Mouse (Mus musculus): ENCODE results near the gene Adamts13. TPM values are rescaled to one million over a fixed set of nuclear protein-coding genes. Genes with fewer than 3 reads are reported as not detected.

Gene Adamts13
- polyA plus RNA-seq, 1 experiment, result not detected

- H3K4me1 ChIP-seq (ENCODE audit: control insufficient read depth, insufficient read depth, low read length), result no peaks in the 10 kb centered on the region
- no peak for TF ChIP-seq CTCF (IDR thresholded peaks at IDR 0.05; ENCODE audit: control insufficient read depth, insufficient read depth, low read length)
- no peak for TF ChIP-seq POLR2A (IDR thresholded peaks at IDR 0.05; ENCODE audit: borderline replicate concordance, control insufficient read depth, low read depth, low read length)
- H3K27ac ChIP-seq (ENCODE audit: control insufficient read depth, insufficient read depth, low read depth, low read length, poor library complexity), result no peak overlapping the region
- WGBS, result 89% methylated on average over 2 of the region's 2 CpGs
- H3K4me3 ChIP-seq (replicated peaks; ENCODE audit: control insufficient read depth, low read depth, low read length), result no peak overlapping the region
These were observed 15.7 kb upstream of the Adamts13 start for GRCm38 (mm10) chr2:26957488-26957859.

- no peak for TF ChIP-seq POLR2A (IDR thresholded peaks at IDR 0.05; ENCODE audit: borderline replicate concordance, control insufficient read depth, low read depth, low read length)
- TF ChIP-seq CTCF (IDR thresholded peaks at IDR 0.05; ENCODE audit: control insufficient read depth, insufficient read depth, low read length), result peak; percentile 20; the same call in 1 of the 2 replicates
- WGBS, result 77% methylated on average over 4 of the region's 4 CpGs
- H3K4me1 ChIP-seq (ENCODE audit: control insufficient read depth, insufficient read depth, low read length), result no peaks in the 10 kb centered on the region; the same call in 1 of the 2 replicates
These were observed 12.5 kb upstream of the Adamts13 start for GRCm38 (mm10) chr2:26960756-26961155.

GRCm38 (mm10) chr2:26963923-26964723 is 9.1 kb upstream of the Adamts13 start, which contains the start of gene Rexo4:
Gene Rexo4, minus strand, starts transcription at chr2:26964386.
- Histone ChIP-seq H3K4me3 (replicated peaks; ENCODE audit: control insufficient read depth, low read depth, low read length) (peak within 1 kb of the TSS; percentile 73), H3K27ac (ENCODE audit: control insufficient read depth, insufficient read depth, low read depth, low read length, poor library complexity) (peak within 1 kb of the TSS; percentile 92), H3K4me1 (ENCODE audit: control insufficient read depth, insufficient read depth, low read length) (no peaks in the 10 kb centered on the region; the same call in 1 of the 2 replicates)
- TF ChIP-seq POLR2A (IDR thresholded peaks at IDR 0.05; ENCODE audit: borderline replicate concordance, control insufficient read depth, low read depth, low read length), result peak; percentile 58; the same call in 1 of the 2 replicates
- TF ChIP-seq CTCF (IDR thresholded peaks at IDR 0.05; ENCODE audit: control insufficient read depth, insufficient read depth, low read length), result no peak
- WGBS, result under 1% methylated on average over 50 of the region's 50 CpGs

More at GRCm38 (mm10) chr2:26960756-26961155, 12.5 kb upstream of the Adamts13 start:
- Histone ChIP-seq H3K4me3 (replicated peaks; ENCODE audit: control insufficient read depth, low read depth, low read length) (no peak overlapping the region), H3K27ac (ENCODE audit: control insufficient read depth, insufficient read depth, low read depth, low read length, poor library complexity) (no peak overlapping the region)

GRCm38 (mm10) chr2:26964724-26965370 is 8.4 kb upstream of the Adamts13 start:
- no peak for TF ChIP-seq CTCF (IDR thresholded peaks at IDR 0.05; ENCODE audit: control insufficient read depth, insufficient read depth, low read length)
- Histone ChIP-seq H3K4me3 (replicated peaks; ENCODE audit: control insufficient read depth, low read depth, low read length) (peak overlapping the region; percentile 73), H3K4me1 (ENCODE audit: control insufficient read depth, insufficient read depth, low read length) (no peaks in the 10 kb centered on the region; the same call in 1 of the 2 replicates), H3K27ac (ENCODE audit: control insufficient read depth, insufficient read depth, low read depth, low read length, poor library complexity) (no peak overlapping the region; the same call in 1 of the 2 replicates)
- WGBS, result 18% methylated on average over 14 of the region's 14 CpGs

GRCm38 (mm10) chr2:26967262-26967661 is 6.0 kb upstream of the Adamts13 start:
- TF ChIP-seq CTCF (IDR thresholded peaks at IDR 0.05; ENCODE audit: control insufficient read depth, insufficient read depth, low read length), result no peak
- TF ChIP-seq POLR2A (IDR thresholded peaks at IDR 0.05; ENCODE audit: borderline replicate concordance, control insufficient read depth, low read depth, low read length), result no peak
- Histone ChIP-seq H3K27ac (ENCODE audit: control insufficient read depth, insufficient read depth, low read depth, low read length, poor library complexity) (no peak overlapping the region), H3K4me3 (replicated peaks; ENCODE audit: control insufficient read depth, low read depth, low read length) (no peak overlapping the region), H3K4me1 (ENCODE audit: control insufficient read depth, insufficient read depth, low read length) (no peaks in the 10 kb centered on the region; the same call in 1 of the 2 replicates)
- 77% methylated on average over 2 of the region's 2 CpGs for WGBS

GRCm38 (mm10) chr2:26973960-26974359 is 744 bp downstream of the Adamts13 start:
- Histone ChIP-seq H3K4me3 (replicated peaks; ENCODE audit: control insufficient read depth, low read depth, low read length) (no peak overlapping the region), H3K27ac (ENCODE audit: control insufficient read depth, insufficient read depth, low read depth, low read length, poor library complexity) (no peak overlapping the region), H3K4me1 (ENCODE audit: control insufficient read depth, insufficient read depth, low read length) (no peaks in the 10 kb centered on the region)
- WGBS, result 2% methylated on average over 4 of the region's 4 CpGs
- TF ChIP-seq CTCF (IDR thresholded peaks at IDR 0.05; ENCODE audit: control insufficient read depth, insufficient read depth, low read length) (no peak), POLR2A (IDR thresholded peaks at IDR 0.05; ENCODE audit: borderline replicate concordance, control insufficient read depth, low read depth, low read length) (no peak)

- Histone ChIP-seq H3K27ac (ENCODE audit: control insufficient read depth, insufficient read depth, low read depth, low read length, poor library complexity) (no peak overlapping the region), H3K4me3 (replicated peaks; ENCODE audit: control insufficient read depth, low read depth, low read length) (no peak overlapping the region), H3K4me1 (ENCODE audit: control insufficient read depth, insufficient read depth, low read length) (no peaks in the 10 kb centered on the region)
- TF ChIP-seq POLR2A (IDR thresholded peaks at IDR 0.05; ENCODE audit: borderline replicate concordance, control insufficient read depth, low read depth, low read length) (no peak), CTCF (IDR thresholded peaks at IDR 0.05; ENCODE audit: control insufficient read depth, insufficient read depth, low read length) (no peak)
- 65% methylated on average over 1 of the region's 1 CpGs for WGBS
These were observed 7.1 kb downstream of the Adamts13 start for GRCm38 (mm10) chr2:26980361-26980760.

- WGBS, result 71% methylated on average over 2 of the region's 2 CpGs
- TF ChIP-seq POLR2A (IDR thresholded peaks at IDR 0.05; ENCODE audit: borderline replicate concordance, control insufficient read depth, low read depth, low read length), result no peak
- no peak for TF ChIP-seq CTCF (IDR thresholded peaks at IDR 0.05; ENCODE audit: control insufficient read depth, insufficient read depth, low read length)
- H3K4me1 ChIP-seq (ENCODE audit: control insufficient read depth, insufficient read depth, low read length), result no peaks in the 10 kb centered on the region
- H3K27ac ChIP-seq (ENCODE audit: control insufficient read depth, insufficient read depth, low read depth, low read length, poor library complexity), result no peak overlapping the region
- H3K4me3 ChIP-seq (replicated peaks; ENCODE audit: control insufficient read depth, low read depth, low read length), result no peak overlapping the region
These were observed 11.0 kb downstream of the Adamts13 start for GRCm38 (mm10) chr2:26984179-26984578.

Data from bone marrow, adult 2 months (tissue).